Mouse (Mus musculus) kidney, embryonic 14.5 days (tissue): ENCODE measurements around the gene Prdm15. TPM values are rescaled to one million over a fixed set of nuclear protein-coding genes. Genes with fewer than 3 reads are reported as not detected.

Experiments
- ATAC-seq: fragments of 200-750 bp; cut with Nextera tagmentation; 2 replicates; pipeline ENCODE4 v1.8.0; 2017; ENCODE audit warnings: moderate number of reproducible peaks, mild to moderate bottlenecking, moderate TSS enrichment, moderate library complexity; ENCODE audit not compliant: low FRiP score, low TSS enrichment
- H3K27ac ChIP-seq: fragments of 300-500 bp; sonication (generic); 2 replicates; pipeline ENCODE4 v1.5.1; 2014; ENCODE audit warnings: low read depth, mild to moderate bottlenecking, low read length, moderate library complexity, mixed read lengths
- H3K27me3 ChIP-seq: fragments of 300-500 bp; sonication (generic); 2 replicates; pipeline ENCODE4 v1.6.1; 2014; ENCODE audit warnings: mild to moderate bottlenecking, low read length; ENCODE audit not compliant: control insufficient read depth, insufficient read depth
- H3K36me3 ChIP-seq: fragments of 300-500 bp; sonication (generic); 2 replicates; pipeline ENCODE4 v1.6.1; 2014; ENCODE audit warnings: low read length, mixed read lengths; ENCODE audit not compliant: control insufficient read depth, insufficient read depth
- H3K4me1 ChIP-seq: fragments of 300-500 bp; sonication (generic); 2 replicates; pipeline ENCODE4 v1.6.1; 2014; ENCODE audit warnings: low read length, mixed read lengths; ENCODE audit not compliant: control insufficient read depth, insufficient read depth
- H3K4me2 ChIP-seq: fragments of 300-500 bp; sonication (generic); replicated peaks from 2 replicates; pipeline ENCODE4 v1.6.1; 2014; ENCODE audit warnings: low read depth, mild to moderate bottlenecking, low read length
- H3K4me3 ChIP-seq: fragments of 300-500 bp; sonication (generic); 2 replicates; pipeline ENCODE4 v1.5.1; 2014; ENCODE audit warnings: mild to moderate bottlenecking, low read length
- H3K9ac ChIP-seq: fragments of 300-500 bp; sonication (generic); 2 replicates; pipeline ENCODE4 v1.6.1; 2014; ENCODE audit warnings: low read depth, mild to moderate bottlenecking, low read length, moderate library complexity
- H3K9me3 ChIP-seq: fragments of 300-500 bp; sonication (generic); 2 replicates; pipeline ENCODE4 v1.6.1; 2016; ENCODE audit warnings: low read length; ENCODE audit not compliant: control insufficient read depth
- WGBS: fragments of 180-500 bp; shearing (Covaris S2); extraction: QIAGEN DNeasy Blood & Tissue Kit; methylation state at CpG from one replicate; pipeline ENCODE4 v1.1.7; 2014; 5-methylcytosine and 5-hydroxymethylcytosine counted together
- polyA plus RNA-seq: library from polyadenylated mRNA; unstranded; fragments of >200 nt; fragmentation: Nextera tagmentation; extraction: Ambion mirVana; gene quantifications from 2 replicates; pipeline ENCODE4 v1.2.1, GENCODE M21; 2014

Gene Prdm15
- polyA plus RNA-seq, 1 experiment from 2014 or later, result 14.4 TPM

DNA sequence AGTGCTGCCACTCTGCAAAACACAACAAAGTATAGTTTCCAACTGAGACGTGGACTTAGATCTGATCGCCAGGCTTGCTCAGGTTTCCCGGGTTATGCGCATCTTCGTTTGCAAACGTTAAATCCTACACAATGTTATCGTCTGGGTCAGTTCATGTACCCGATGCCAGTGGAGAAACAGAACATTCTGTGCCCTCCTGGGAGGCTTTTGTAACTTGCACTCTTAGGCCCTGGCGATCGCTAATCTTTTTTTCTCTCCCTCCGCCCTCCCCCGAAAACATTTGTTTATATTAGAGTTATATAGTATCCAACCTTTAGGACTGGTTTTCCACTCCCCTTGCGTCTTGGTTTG is 87.7 kb downstream of the Prdm15 start:
- H3K27ac ChIP-seq, result no peak overlapping the region
- WGBS, result 9% methylated on average over 13 of the region's 13 CpGs
- 0 out of 2 replicates have a peak, but pooled peaks have one; percentile 4 for ATAC-seq
- H3K9me3 ChIP-seq, result no peaks in the 10 kb centered on the region
- H3K4me1 ChIP-seq, result peaks cover 9% of the 10 kb centered on the region; the same call in 1 of the 2 replicates
- no peak overlapping the region; the same call in 1 of the 2 replicates for H3K9ac ChIP-seq
- H3K27me3 ChIP-seq, result peaks cover 42% of the 10 kb centered on the region
- no peaks in the 10 kb centered on the region for H3K36me3 ChIP-seq
- peak overlapping the region; percentile 82 for H3K4me2 ChIP-seq
- H3K4me3 ChIP-seq, result peak overlapping the region; percentile 51

DNA sequence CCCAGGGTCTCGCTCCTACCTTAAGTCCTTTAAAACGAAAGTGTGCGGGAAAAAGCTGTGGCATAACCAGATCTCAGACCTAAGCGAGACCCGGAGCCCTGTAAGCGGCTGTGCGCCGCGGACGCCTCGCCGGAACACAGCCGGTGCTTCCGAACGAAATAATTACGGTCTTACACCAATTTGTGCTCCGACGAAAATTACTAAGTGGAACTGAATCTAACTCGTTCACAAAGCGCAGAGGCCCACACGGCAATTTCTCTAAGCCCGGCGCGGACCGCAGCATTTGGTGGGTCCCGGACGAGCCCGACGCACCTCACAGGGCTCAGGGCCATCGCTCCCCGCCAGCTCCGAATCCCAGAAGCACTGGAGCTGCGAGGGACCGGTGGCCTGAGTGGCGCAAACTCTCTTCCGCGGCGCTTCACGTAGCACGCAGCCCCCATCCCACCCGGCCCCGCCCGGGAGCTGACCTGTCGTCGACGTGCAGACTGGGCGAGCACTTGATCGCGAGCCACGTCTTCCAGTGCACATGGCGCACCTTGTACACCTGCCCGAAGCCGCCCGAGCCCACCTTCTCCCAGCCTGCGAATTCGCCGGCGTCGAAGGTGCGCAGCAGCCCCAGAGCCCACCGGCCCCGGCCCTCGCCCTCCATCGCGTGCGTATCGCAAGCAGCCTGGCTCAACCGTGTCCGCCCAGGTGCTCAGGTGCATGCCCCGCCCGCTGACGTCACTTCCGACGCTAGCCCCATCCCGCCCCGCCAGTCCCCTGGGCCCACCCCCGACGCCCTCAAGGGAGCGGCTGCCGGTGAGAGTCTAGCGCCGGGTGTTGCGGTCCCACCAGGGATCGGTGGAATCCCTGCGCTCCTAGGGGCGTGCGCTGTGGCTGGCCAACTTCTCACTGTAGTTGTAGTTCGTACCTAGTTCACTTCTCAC is 88.3 kb downstream of the Prdm15 start, which contains the start of gene Ripk4:
Gene Ripk4, minus strand, starts transcription at position 727 of the 929 bp plus-strand sequence.
- peak; percentile 91 for ATAC-seq
- Histone ChIP-seq H3K4me3 (peak within 1 kb of the TSS; percentile 51), H3K9me3 (no peaks in the 10 kb centered on the region), H3K9ac (peak within 1 kb of the TSS; percentile 64), H3K4me2 (peak within 1 kb of the TSS; percentile 82), H3K27ac (no peak within 1 kb of the TSS), H3K4me1 (peaks cover 9% of the 10 kb centered on the region; the same call in 1 of the 2 replicates), H3K27me3 (peaks cover 42% of the 10 kb centered on the region), H3K36me3 (no peaks in the 10 kb centered on the region)
- WGBS, result under 1% methylated on average over 84 of the region's 88 CpGs

DNA sequence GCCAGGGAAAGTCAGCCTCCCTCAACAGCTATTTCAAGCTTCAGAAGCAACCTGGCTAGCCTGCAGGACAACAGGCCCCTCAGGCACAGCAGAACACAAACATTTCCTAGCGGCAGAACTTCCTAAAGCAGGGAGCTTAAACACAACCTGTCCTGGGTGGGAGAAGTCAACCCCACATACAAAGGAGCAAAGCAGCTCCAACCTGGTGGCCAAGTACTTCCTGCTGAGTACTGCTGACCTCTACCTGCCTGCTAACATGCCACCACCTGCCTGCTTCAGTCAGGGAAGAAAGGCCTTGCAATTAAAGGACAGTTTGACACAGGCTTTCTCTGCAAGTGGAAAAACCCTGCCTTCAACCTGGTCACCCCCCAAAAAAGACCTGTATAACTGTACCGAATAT is 89.9 kb downstream of the Prdm15 start:
- H3K4me2 ChIP-seq, result peak overlapping the region; percentile 82; the same call in 1 of the 2 replicates
- H3K27ac ChIP-seq, result no peak overlapping the region
- 42% methylated on average over 2 of the region's 2 CpGs for WGBS
- H3K36me3 ChIP-seq, result no peaks in the 10 kb centered on the region
- no peak for ATAC-seq
- peaks cover 42% of the 10 kb centered on the region for H3K27me3 ChIP-seq
- peaks cover 12% of the 10 kb centered on the region for H3K4me1 ChIP-seq
- no peaks in the 10 kb centered on the region for H3K9me3 ChIP-seq
- no peak overlapping the region for H3K4me3 ChIP-seq
- H3K9ac ChIP-seq, result no peak overlapping the region

DNA sequence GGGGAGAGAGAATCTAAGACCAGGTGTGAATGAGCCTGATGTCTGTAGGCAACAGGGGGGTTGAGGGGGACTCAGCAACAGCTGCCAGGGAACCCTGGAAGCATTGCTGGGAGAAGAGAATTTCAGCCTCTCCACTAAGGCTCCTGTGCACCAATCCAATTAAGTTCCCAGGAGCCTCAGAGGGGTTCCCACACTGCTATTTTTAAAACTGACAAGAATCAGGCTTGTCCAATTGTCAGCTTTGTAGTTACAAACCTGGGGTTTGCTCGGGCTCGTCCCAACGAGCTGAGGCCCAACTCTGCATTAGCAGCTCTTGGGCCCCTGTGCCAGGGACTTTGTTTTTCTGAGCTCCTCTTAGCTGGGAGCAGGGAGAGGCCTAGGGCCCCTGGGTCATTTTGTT is 92.0 kb downstream of the Prdm15 start:
- Histone ChIP-seq H3K27ac (no peak overlapping the region), H3K4me1 (peaks cover 12% of the 10 kb centered on the region), H3K36me3 (no peaks in the 10 kb centered on the region), H3K4me2 (no peak overlapping the region), H3K9me3 (no peaks in the 10 kb centered on the region), H3K27me3 (peaks cover 27% of the 10 kb centered on the region), H3K4me3 (no peak overlapping the region), H3K9ac (no peak overlapping the region)
- no peak for ATAC-seq
- WGBS, result 23% methylated on average over 3 of the region's 3 CpGs

DNA sequence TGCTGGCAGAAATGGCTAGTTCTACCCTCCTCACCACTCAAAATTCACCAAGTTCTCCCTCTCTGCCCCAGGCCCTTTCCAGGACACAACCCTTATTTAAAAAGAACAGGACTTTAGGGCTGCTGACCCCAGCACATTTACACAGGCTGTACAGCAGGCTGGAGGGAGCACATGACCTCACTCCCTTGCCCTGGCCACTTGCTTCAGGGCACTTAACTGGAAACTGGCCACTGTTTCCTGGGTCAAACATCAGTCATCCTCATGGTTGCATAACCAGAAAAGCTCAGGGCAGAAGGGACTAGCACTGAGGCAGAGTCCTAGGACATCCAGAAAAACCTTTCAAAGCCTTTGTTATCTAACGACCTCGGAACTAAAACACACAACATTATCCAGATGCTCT is 93.4 kb downstream of the Prdm15 start:
- Histone ChIP-seq H3K4me1 (peaks cover 7% of the 10 kb centered on the region), H3K9ac (no peak overlapping the region), H3K36me3 (no peaks in the 10 kb centered on the region), H3K9me3 (no peaks in the 10 kb centered on the region), H3K27me3 (peaks cover 20% of the 10 kb centered on the region), H3K4me3 (no peak overlapping the region), H3K4me2 (no peak overlapping the region), H3K27ac (no peak overlapping the region)
- WGBS, result 83% methylated on average over 2 of the region's 2 CpGs
- ATAC-seq, result no peak

DNA sequence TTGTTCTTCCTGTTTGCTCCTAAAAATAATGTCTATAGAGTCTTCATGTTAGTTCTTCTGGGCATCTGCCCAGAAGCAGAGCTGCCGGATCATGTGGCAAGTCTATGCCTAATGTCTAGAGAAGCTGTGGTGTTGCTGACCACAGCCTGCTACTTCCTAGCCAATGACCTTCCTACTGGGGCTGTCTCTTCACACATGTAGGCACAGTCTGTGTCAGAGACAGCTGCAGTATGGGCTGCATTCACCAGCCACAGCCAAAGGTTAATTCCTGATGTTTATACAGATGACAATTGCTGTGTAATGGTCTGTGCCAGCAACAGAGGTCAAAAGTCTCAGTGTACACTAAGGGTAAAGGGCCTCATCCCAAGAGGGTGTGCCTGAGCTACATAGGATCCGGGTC is 95.2 kb downstream of the Prdm15 start:
- ATAC-seq, result peak; percentile 72; the same call in 1 of the 2 replicates
- WGBS, result 48% methylated on average over 2 of the region's 2 CpGs

DNA sequence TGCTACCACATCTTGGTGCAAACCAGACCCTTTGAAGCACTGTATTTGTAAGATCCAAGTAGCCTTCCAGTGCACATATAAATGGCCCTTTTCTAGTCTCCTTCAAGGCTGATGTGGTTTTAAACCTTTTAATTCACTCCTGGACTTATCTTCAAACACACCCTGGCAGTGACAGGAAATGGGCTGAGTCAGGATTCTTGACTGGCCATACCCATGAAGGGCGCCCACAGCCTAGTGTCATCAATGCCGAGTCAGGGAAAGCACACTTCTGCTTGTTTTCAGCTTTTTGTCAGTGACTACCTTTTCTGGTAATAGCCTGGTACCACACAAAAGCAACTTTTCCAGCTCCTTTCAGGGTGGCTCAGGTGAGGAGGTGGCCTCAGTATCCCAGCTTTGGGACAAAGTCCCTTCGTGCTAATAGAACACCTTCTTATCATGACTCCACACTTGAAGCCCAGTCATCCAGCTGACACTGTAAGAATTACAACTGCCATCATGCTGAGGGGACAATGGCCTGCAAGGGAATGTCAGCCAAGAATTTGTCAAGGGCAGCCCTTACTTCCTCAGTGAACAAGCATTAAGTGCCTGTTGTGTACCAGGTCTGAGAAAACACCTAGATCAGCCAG is 99.2 kb downstream of the Prdm15 start:
- Histone ChIP-seq H3K4me1 (peaks cover 3% of the 10 kb centered on the region; the same call in 1 of the 2 replicates), H3K36me3 (no peaks in the 10 kb centered on the region; the same call in 1 of the 2 replicates), H3K4me3 (no peak overlapping the region), H3K27ac (no peak overlapping the region), H3K27me3 (no peaks in the 10 kb centered on the region), H3K9me3 (no peaks in the 10 kb centered on the region), H3K4me2 (no peak overlapping the region), H3K9ac (no peak overlapping the region)
- no peak for ATAC-seq
- WGBS, result 85% methylated on average over 3 of the region's 3 CpGs

More for the DNA sequence above, 95.2 kb downstream of the Prdm15 start:
- no peak overlapping the region for H3K4me3 ChIP-seq
- no peak overlapping the region for H3K4me2 ChIP-seq
- no peak overlapping the region for H3K27ac ChIP-seq
- no peak overlapping the region for H3K9ac ChIP-seq
- peaks cover 5% of the 10 kb centered on the region for H3K27me3 ChIP-seq
- peaks cover 3% of the 10 kb centered on the region; the same call in 1 of the 2 replicates for H3K4me1 ChIP-seq
- H3K36me3 ChIP-seq, result no peaks in the 10 kb centered on the region; the same call in 1 of the 2 replicates
- H3K9me3 ChIP-seq, result no peaks in the 10 kb centered on the region

DNA sequence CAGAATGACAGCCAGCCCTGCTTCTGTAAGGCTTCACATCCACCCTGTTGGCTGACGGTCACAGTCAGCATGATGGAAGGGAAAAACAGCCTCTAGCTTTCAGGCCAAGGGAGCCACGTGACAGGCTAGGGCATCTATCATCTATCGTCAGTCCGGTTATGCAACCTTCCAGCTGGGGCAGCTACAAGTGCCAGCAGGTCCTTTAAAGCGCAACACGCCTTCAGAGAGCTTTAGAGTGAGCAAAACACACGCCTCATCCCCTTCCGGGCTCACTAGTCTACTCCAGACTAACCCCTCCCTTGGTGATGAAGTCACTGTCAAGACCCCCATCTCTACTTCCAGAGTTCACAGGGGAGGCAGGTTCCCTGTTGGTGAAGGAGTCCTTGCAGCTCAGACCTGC is 99.8 kb downstream of the Prdm15 start:
- no peaks in the 10 kb centered on the region for H3K9me3 ChIP-seq
- H3K4me1 ChIP-seq, result no peaks in the 10 kb centered on the region
- H3K27ac ChIP-seq, result no peak overlapping the region
- H3K27me3 ChIP-seq, result no peaks in the 10 kb centered on the region
- 52% methylated on average over 8 of the region's 8 CpGs for WGBS
- no peaks in the 10 kb centered on the region; the same call in 1 of the 2 replicates for H3K36me3 ChIP-seq
- H3K9ac ChIP-seq, result no peak overlapping the region
- ATAC-seq, result no peak
- H3K4me2 ChIP-seq, result no peak overlapping the region
- no peak overlapping the region for H3K4me3 ChIP-seq

DNA sequence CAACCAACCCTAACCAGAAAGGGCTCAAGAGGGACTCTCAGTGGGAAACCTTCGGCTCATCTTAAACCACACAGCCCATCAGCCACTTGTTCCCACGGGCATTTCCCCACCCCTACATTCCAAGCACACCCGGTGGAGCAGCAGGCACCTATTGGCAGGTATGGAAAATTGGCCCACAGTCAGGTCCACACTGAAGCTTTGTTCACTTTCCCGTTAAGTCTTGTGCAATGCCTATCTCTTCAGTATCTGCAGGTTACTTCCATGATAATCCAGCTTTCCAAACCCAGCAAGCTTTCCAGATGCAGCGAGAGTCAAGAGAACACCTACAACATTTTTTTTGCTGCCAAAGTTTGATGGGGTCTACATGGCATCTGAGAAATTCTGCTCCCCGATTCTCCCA is 103.2 kb downstream of the Prdm15 start:
- Histone ChIP-seq H3K36me3 (no peaks in the 10 kb centered on the region; the same call in 1 of the 2 replicates), H3K9ac (no peak overlapping the region), H3K4me1 (no peaks in the 10 kb centered on the region), H3K4me3 (no peak overlapping the region), H3K4me2 (no peak overlapping the region), H3K27ac (no peak overlapping the region), H3K9me3 (no peaks in the 10 kb centered on the region), H3K27me3 (no peaks in the 10 kb centered on the region)
- no peak for ATAC-seq
- WGBS, result 90% methylated on average over 6 of the region's 6 CpGs
